Mouse (Mus musculus): ENCODE measurements around the gene Hist1h2ai.
"Not testable (repeated sequence)": the region's sequence is repeated elsewhere in the genome, so short reads cannot be mapped to it uniquely, and the experiment has no call there.

DNA sequence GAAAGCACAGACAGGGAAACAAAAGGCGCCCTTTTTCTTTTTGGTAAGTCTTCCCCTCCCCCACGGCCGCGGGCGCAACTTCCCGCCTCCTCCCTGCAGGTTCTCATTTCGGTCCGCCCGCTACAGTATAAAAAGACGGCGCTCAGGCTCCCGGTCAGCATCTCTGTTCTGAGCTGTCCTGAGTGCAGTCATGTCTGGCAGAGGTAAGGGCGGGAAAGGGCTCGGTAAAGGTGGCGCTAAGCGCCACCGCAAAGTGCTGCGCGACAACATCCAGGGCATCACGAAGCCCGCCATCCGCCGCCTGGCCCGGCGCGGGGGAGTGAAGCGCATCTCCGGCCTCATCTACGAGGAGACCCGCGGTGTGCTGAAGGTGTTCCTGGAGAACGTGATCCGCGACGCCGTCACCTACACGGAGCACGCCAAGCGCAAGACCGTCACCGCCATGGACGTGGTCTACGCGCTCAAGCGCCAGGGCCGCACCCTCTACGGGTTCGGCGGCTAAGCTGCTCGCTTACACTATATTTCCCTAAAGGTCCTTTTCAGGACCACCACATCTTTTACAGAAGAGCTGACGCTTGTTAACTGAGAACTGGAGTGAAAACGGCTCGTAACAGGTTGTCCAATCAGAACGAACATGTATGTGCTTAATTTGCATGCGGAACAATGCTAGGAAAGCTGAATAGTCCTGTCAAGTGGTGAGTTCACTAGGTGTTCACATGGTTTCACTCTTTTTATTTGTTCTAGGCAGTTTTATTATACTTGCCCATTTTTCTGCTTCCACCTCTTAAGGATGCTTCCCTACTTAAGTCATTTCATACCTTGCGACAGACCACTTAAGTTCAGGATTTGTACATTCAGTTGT is 18.9 kb downstream of the Hist1h2ai start, which contains the start of gene Hist1h4j:
- peak; percentile 70 for TF ChIP-seq POLR2A (IDR thresholded peaks at IDR 0.05; ENCODE audit: extremely low read depth, insufficient read depth, low read length)
- TF ChIP-seq CTCF (IDR thresholded peaks at IDR 0.05; ENCODE audit: low read depth, low read length), result not testable (repeated sequence)
